Mouse (Mus musculus) kidney, adult 2 months (tissue): Measurements from ENCODE around the gene Pdzrn4. TPM values are rescaled to one million over a fixed set of nuclear protein-coding genes. Genes with fewer than 3 reads are reported as not detected.

Source experiments
- DNase-seq: peaks from one replicate; pipeline ENCODE4 v3.0.0; 2021
- H3K27ac ChIP-seq: fragments of 200-500 bp; 2 replicates; pipeline ENCODE4 v1.5.1; 2012; ENCODE audit warnings: low read depth, low read length, control low read depth, inconsistent platforms; ENCODE audit not compliant: insufficient read depth
- H3K27me3 ChIP-seq: fragments of 200-500 bp; replicated peaks from 2 replicates; pipeline ENCODE4 v1.6.1; 2012; ENCODE audit warnings: mild to moderate bottlenecking, moderate library complexity, low read length, inconsistent platforms; ENCODE audit not compliant: control insufficient read depth, insufficient read depth
- H3K36me3 ChIP-seq: fragments of 200-500 bp; 2 replicates; pipeline ENCODE4 v1.6.1; 2012; ENCODE audit warnings: mild to moderate bottlenecking, moderate library complexity, low read length, inconsistent platforms; ENCODE audit not compliant: control insufficient read depth, insufficient read depth
- H3K4me1 ChIP-seq: fragments of 200-500 bp; 2 replicates; pipeline ENCODE4 v1.6.1; 2011; ENCODE audit warnings: low read length; ENCODE audit not compliant: control insufficient read depth, insufficient read depth
- H3K4me3 ChIP-seq: fragments of 200-500 bp; 2 replicates; pipeline ENCODE4 v1.5.1; 2011; ENCODE audit warnings: mild to moderate bottlenecking, low read depth, low read length, control low read depth; ENCODE audit not compliant: insufficient read depth
- CTCF ChIP-seq: fragments of 200-500 bp; conservative IDR thresholded peaks from 2 replicates; pipeline ENCODE4 v1.5.1; 2011; ENCODE audit warnings: low read depth, mild to moderate bottlenecking, control low read depth, low read length, moderate library complexity, mixed read lengths; ENCODE audit not compliant: insufficient read depth, insufficient read length
- POLR2A ChIP-seq: fragments of 200-500 bp; IDR thresholded peaks from one replicate; pipeline ENCODE4 v1.6.1; 2011; ENCODE audit warnings: low read depth, low read length, control low read depth
- WGBS: fragments of 180-500 bp; shearing (Covaris S2); methylation state at CpG from one replicate; pipeline ENCODE4 v1.1.7; 2018; 5-methylcytosine and 5-hydroxymethylcytosine counted together
- polyA plus RNA-seq: library from polyadenylated mRNA; depleted of rRNA; stranded (reverse); fragments of >200 nt; gene quantifications from 2 replicates; pipeline ENCODE4 v1.2.3, GENCODE M21; 2012

Gene Pdzrn4
- polyA plus RNA-seq, 1 experiment: 0.39 TPM

- WGBS: 47% methylated on average over 6 of the region's 6 CpGs
- H3K27me3 ChIP-seq: no peaks in the 10 kb centered on the region
- no peaks in the 10 kb centered on the region for H3K36me3 ChIP-seq
- H3K4me3 ChIP-seq: no peak overlapping the region
- peaks cover 2% of the 10 kb centered on the region; the same call in 1 of the 2 replicates for H3K4me1 ChIP-seq
- DNase-seq: no peak
- H3K27ac ChIP-seq: no peak overlapping the region
- TF ChIP-seq CTCF (no peak), POLR2A (no peak)
Observed at GRCm38 (mm10) chr15:92562149-92562548, 165.5 kb downstream of the Pdzrn4 start.

- Histone ChIP-seq H3K27me3 (no peaks in the 10 kb centered on the region), H3K36me3 (no peaks in the 10 kb centered on the region)
- WGBS: 68% methylated on average over 2 of the region's 2 CpGs
Observed at GRCm38 (mm10) chr15:92563576-92563975, 166.9 kb downstream of the Pdzrn4 start.

DNA sequence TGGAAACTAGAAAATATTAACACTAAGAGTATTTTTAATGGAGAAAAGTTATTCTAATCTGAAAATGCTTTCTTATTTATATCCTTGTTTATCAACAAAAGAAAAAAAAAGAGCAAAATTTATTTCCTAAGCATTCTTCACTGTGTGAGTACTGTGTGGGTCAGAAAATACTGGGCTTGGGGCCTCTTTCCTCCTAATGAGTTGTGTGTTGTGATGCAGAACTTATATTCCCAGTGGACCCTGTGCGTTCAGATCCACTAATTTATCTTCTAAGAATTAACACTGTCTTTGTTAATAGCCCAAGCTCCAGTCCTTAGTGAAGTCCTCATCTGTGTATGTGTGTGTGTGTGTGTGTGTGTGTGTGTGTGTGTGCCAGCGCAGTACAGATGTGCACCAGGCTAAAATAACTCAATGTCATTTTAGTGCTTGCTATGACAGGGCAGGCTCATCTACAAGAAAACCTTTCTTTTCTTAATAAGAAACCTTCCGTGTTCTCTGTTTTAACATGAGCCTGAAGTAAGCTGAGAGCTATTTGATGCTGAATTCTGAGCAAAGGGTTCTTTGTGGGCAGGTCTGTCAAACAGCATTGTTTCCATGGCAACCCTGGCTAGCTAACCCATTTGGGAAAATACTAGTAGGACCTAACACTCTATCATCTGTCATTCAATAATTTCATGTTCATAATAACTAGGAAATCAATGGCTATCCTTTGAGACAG is 174.0 kb downstream of the Pdzrn4 start:
- H3K27ac ChIP-seq: no peak overlapping the region
- H3K27me3 ChIP-seq: no peaks in the 10 kb centered on the region
- no peak for DNase-seq
- H3K36me3 ChIP-seq: no peaks in the 10 kb centered on the region
- H3K4me3 ChIP-seq: no peak overlapping the region
- no peaks in the 10 kb centered on the region for H3K4me1 ChIP-seq
- 66% methylated on average over 3 of the region's 3 CpGs for WGBS
- TF ChIP-seq POLR2A: no peak
- no peak for TF ChIP-seq CTCF

More at GRCm38 (mm10) chr15:92563576-92563975, 166.9 kb downstream of the Pdzrn4 start:
- Histone ChIP-seq H3K4me1 (no peaks in the 10 kb centered on the region; the same call in 1 of the 2 replicates), H3K27ac (no peak overlapping the region), H3K4me3 (no peak overlapping the region)
- DNase-seq: no peak
- no peak for TF ChIP-seq POLR2A
- TF ChIP-seq CTCF: no peak

DNA sequence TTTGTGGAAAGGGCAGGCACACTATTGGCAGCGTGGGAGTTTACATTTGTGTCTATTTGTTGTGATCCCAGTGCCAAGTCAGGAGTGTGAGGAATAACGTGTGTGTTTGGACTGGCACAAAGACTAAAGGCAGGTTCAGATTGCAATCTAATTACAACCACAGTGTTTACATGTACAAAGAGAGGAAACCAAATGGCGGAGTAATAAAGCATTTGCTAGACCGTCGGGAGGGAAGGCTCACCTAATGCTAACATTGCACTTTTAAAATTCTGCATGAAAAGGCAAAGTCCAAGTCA is 174.5 kb downstream of the Pdzrn4 start:
- DNase-seq: no peak
- no peaks in the 10 kb centered on the region for H3K27me3 ChIP-seq
- no peak overlapping the region for H3K27ac ChIP-seq

GRCm38 (mm10) chr15:92577476-92577875 is 180.8 kb downstream of the Pdzrn4 start:
- no peak overlapping the region for H3K4me3 ChIP-seq
- DNase-seq: no peak
- H3K4me1 ChIP-seq: no peaks in the 10 kb centered on the region
- TF ChIP-seq POLR2A: no peak
- TF ChIP-seq CTCF: no peak
- no peaks in the 10 kb centered on the region for H3K27me3 ChIP-seq
- WGBS: 57% methylated on average over 11 of the region's 11 CpGs
- H3K36me3 ChIP-seq: no peaks in the 10 kb centered on the region
- no peak overlapping the region for H3K27ac ChIP-seq

More for the DNA sequence above, 174.5 kb downstream of the Pdzrn4 start:
- H3K4me1 ChIP-seq: no peaks in the 10 kb centered on the region
- 38% methylated on average over 5 of the region's 5 CpGs for WGBS
- TF ChIP-seq POLR2A (no peak), CTCF (no peak)
- no peak overlapping the region for H3K4me3 ChIP-seq
- H3K36me3 ChIP-seq: no peaks in the 10 kb centered on the region

DNA sequence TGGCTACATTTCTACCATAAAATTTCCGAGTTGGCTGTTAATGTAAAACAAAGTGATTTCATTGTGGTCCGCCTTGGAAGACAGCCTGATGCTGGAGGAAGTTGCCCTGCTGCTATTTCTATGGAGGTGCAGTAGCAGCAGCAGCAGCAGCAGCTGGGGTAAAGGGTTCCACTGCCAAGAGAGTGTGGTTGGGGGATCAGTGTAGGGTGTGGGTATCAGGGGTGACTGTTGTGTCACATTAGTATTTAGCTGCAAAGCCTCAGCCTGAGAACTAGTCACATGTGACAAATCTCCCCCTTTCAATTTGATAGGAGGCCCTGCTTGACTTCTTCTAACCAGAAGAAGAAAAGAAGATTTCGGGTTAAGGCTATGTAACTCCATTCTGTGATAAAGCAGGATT is 183.5 kb downstream of the Pdzrn4 start:
- no peak overlapping the region for H3K27ac ChIP-seq
- H3K27me3 ChIP-seq: no peaks in the 10 kb centered on the region
- 55% methylated on average over 3 of the region's 3 CpGs for WGBS
- no peak for DNase-seq
- no peaks in the 10 kb centered on the region for H3K4me1 ChIP-seq
- H3K4me3 ChIP-seq: no peak overlapping the region
- TF ChIP-seq CTCF (no peak), POLR2A (no peak)
- H3K36me3 ChIP-seq: no peaks in the 10 kb centered on the region

DNA sequence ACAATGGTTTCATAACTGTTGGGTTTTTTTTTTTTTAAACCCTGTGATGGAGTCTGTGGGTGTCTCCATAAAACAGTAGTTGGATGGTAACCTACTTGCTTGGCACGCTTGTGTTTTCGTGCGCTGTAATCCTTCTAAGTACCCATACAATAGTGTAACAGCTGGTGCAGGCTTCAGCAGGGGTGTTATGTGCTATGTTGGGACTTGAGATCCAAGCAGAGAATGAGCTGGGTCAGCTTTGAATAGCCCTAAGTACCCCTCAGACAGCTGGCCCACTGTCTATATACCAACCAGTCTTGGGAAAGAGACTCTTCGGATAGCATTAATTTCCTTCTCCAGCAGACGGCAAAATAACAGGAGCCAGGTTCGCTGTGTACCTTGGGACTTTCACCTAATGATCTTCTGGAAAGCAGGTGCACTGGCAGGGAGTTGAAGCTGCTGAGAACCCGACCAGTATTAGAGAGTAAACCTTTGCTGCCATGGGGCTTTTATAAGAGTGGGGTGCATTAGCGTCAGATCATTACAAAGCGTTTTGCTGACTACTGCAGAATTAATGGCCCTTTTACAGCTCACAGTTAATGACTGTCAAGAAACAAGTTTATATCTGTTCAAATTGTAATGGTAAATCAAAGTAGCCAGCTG is 184.2 kb downstream of the Pdzrn4 start:
- no peaks in the 10 kb centered on the region for H3K36me3 ChIP-seq
- H3K4me3 ChIP-seq: no peak overlapping the region
- H3K4me1 ChIP-seq: no peaks in the 10 kb centered on the region
- TF ChIP-seq POLR2A (no peak), CTCF (no peak)
- H3K27me3 ChIP-seq: no peaks in the 10 kb centered on the region
- H3K27ac ChIP-seq: no peak overlapping the region
- 56% methylated on average over 9 of the region's 9 CpGs for WGBS
- DNase-seq: no peak
